Mouse (Mus musculus) cortical plate, adult 2 months (tissue): ENCODE measurements around the gene Wfdc15a. TPM values are rescaled to one million over a fixed set of nuclear protein-coding genes. Genes with fewer than 3 reads are reported as not detected.
A peak's percentile ranks its signal among the peaks of the same experiment; 100 is the strongest.

Source experiments
- H3K27ac ChIP-seq: fragments of 200-500 bp; 2 replicates; pipeline ENCODE4 v1.5.1; 2012; ENCODE audit warnings: low read length, control low read depth, inconsistent platforms; ENCODE audit not compliant: insufficient read depth
- H3K4me1 ChIP-seq: fragments of 200-500 bp; 2 replicates; pipeline ENCODE4 v1.6.1; 2011; ENCODE audit warnings: low read length; ENCODE audit not compliant: control insufficient read depth, insufficient read depth
- H3K4me3 ChIP-seq: fragments of 200-500 bp; 2 replicates; pipeline ENCODE4 v1.5.1; 2011; ENCODE audit warnings: mild to moderate bottlenecking, low read length, control low read depth; ENCODE audit not compliant: insufficient read depth
- CTCF ChIP-seq: fragments of 200-500 bp; IDR thresholded peaks from 2 replicates; pipeline ENCODE4 v1.5.1; 2011; ENCODE audit warnings: mild to moderate bottlenecking, control low read depth, low read length; ENCODE audit not compliant: insufficient read depth; ENCODE audit errors: extremely low read depth
- POLR2A ChIP-seq: fragments of 200-500 bp; IDR thresholded peaks from 2 replicates; pipeline ENCODE4 v1.6.1; 2011; ENCODE audit warnings: mild to moderate bottlenecking, low read length, control low read depth; ENCODE audit not compliant: insufficient read depth; ENCODE audit errors: extremely low read depth
- polyA plus RNA-seq: library from polyadenylated mRNA; depleted of rRNA; stranded (reverse); fragments of >200 nt; gene quantifications from 2 replicates; pipeline ENCODE4 v1.2.3, GENCODE M21; 2012

Wfdc15a gene
- polyA plus RNA-seq, 1 experiment, result 0.29 TPM

DNA sequence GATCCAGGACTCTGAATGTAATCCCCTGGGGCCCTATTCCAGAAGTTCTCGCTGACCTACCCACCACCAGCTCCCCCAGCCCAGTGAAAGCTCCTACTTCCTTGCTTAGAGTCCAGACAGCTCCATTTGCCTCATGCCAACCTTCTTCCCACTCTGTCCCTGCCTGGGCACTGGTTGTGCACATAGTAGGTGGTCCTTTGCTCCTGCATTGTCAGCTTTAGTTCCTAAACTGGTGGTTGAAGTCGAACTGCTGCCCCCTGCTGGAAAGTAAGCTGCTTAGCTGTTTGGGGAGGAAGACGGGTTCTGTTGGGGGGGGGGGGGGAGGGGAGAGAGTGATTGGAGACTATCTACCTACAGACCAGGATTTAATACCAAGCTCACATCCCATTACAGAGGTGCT, 19.8 kb downstream of the Wfdc15a start:
- TF ChIP-seq POLR2A, result no peak
- TF ChIP-seq CTCF, result peak; percentile 36
- H3K27ac ChIP-seq, result no peak overlapping the region
- peaks cover 3% of the 10 kb centered on the region; the same call in 1 of the 2 replicates for H3K4me1 ChIP-seq
- no peak overlapping the region for H3K4me3 ChIP-seq

DNA sequence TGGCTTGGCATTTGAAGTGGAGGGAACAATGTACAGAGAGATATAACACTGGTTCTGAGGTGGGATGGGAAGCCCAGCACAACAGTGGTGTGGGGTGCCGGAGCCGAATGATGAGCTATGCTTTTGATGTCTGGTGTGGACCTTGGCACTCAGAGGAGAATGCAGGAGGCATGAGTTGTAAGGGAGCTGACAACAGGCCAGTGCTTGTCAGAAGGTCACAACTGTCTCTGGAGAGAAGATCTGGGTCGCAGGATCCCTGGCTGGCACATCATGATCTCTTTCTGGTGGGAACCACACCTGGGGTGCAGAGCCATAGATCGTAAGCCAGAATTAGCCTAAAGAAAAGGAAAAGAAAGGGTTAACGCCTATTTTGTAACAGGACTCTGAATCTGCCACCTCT, 22.1 kb downstream of the Wfdc15a start:
- no peak overlapping the region for H3K27ac ChIP-seq
- TF ChIP-seq CTCF, result no peak
- no peak for TF ChIP-seq POLR2A
- no peak overlapping the region for H3K4me3 ChIP-seq
- peaks cover 5% of the 10 kb centered on the region; the same call in 1 of the 2 replicates for H3K4me1 ChIP-seq

DNA sequence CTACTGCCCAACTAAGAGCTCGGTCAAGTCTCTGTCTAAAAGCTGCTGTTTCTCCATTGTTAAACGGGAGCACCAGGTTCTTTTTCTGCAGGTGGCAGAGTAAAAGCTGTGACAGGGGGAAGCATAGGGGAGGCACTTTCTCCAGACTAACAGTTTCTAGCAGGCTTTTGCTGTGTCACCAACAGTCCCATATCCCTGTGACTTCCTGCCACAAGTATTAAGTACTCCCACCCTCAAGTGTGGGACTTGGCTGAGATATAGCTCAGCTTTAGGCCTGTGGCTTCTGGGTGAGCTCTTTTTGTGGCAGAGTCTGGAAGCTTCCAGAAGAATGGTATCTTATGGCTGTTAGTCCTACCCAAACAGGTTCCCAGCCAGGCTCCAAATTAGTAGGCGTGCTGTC, 24.1 kb downstream of the Wfdc15a start:
- Histone ChIP-seq H3K4me3 (no peak overlapping the region), H3K4me1 (peaks cover 5% of the 10 kb centered on the region; the same call in 1 of the 2 replicates), H3K27ac (no peak overlapping the region)
- TF ChIP-seq CTCF (no peak), POLR2A (no peak)

GRCm38 (mm10) chr2:164174649-164175395, 25.1 kb downstream of the Wfdc15a start:
- 0 out of 2 replicates have a peak overlapping the region, but pooled peaks have one; percentile 8 for H3K27ac ChIP-seq
- TF ChIP-seq CTCF (no peak), POLR2A (no peak)
- H3K4me3 ChIP-seq, result no peak overlapping the region
- H3K4me1 ChIP-seq, result peaks cover 5% of the 10 kb centered on the region; the same call in 1 of the 2 replicates

DNA sequence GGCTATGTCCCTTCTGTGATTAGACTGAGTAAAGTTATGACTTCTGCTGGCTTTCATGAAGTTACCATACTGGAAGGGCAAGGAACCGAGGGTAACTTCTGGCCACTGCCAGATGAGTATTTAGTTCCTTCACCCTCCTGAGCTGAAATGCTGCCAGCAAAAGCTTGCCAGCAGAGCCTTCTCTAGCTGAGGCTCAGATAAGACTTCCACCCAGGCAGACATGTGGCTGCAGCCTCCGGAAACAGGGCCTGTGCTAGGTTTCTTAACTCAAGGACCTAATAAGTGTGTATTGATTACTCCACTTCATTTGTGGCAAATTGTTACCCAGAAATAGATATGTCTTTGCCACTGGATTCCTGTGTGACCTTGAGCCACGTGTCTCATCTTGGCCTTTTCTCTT, 26.5 kb downstream of the Wfdc15a start:
- TF ChIP-seq CTCF (no peak), POLR2A (no peak)
- peaks cover 5% of the 10 kb centered on the region; the same call in 1 of the 2 replicates for H3K4me1 ChIP-seq
- no peak overlapping the region for H3K27ac ChIP-seq
- H3K4me3 ChIP-seq, result no peak overlapping the region

GRCm38 (mm10) chr2:164170902-164171301, 29.0 kb downstream of the Wfdc15a start, which contains the start of gene Kcns1:
Gene Kcns1, minus strand, starts transcription at chr2:164171113.
- Histone ChIP-seq H3K4me1 (peaks cover 4% of the 10 kb centered on the region; the same call in 1 of the 2 replicates), H3K27ac (no peak within 1 kb of the TSS), H3K4me3 (peak within 1 kb of the TSS; percentile 19)
- no peak for TF ChIP-seq CTCF
- TF ChIP-seq POLR2A, result no peak

- peak overlapping the region; percentile 19; the same call in 1 of the 2 replicates for H3K4me3 ChIP-seq
- H3K4me1 ChIP-seq, result peaks cover 1% of the 10 kb centered on the region; the same call in 1 of the 2 replicates
- no peak overlapping the region for H3K27ac ChIP-seq
- TF ChIP-seq CTCF, result no peak
- TF ChIP-seq POLR2A, result no peak
Measured at GRCm38 (mm10) chr2:164170326-164170725, 29.6 kb downstream of the Wfdc15a start.

DNA sequence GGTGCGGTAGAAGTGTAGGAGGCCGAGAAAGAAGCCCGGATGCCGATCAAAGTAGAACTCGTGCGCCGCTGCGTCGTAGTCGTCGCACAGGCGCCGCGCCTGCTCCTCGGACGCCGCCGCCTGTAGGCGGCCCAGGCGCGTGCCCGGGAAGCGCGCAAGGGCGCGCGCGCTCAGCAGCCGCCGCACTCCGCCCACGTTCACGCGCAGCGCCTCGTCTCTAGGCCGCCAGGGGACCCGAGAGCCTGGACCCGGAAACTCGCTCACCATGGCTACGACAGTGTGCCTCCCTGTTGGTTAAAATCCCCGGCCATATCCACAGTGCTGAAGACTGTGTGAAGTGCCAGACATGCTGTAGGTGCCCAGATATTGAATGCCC, 31.4 kb downstream of the Wfdc15a start:
- H3K4me3 ChIP-seq, result peak overlapping the region; percentile 26
- H3K27ac ChIP-seq, result no peak overlapping the region
- no peak for TF ChIP-seq CTCF
- no peak for TF ChIP-seq POLR2A
- peaks cover under 1% of the 10 kb centered on the region; the same call in 1 of the 2 replicates for H3K4me1 ChIP-seq

DNA sequence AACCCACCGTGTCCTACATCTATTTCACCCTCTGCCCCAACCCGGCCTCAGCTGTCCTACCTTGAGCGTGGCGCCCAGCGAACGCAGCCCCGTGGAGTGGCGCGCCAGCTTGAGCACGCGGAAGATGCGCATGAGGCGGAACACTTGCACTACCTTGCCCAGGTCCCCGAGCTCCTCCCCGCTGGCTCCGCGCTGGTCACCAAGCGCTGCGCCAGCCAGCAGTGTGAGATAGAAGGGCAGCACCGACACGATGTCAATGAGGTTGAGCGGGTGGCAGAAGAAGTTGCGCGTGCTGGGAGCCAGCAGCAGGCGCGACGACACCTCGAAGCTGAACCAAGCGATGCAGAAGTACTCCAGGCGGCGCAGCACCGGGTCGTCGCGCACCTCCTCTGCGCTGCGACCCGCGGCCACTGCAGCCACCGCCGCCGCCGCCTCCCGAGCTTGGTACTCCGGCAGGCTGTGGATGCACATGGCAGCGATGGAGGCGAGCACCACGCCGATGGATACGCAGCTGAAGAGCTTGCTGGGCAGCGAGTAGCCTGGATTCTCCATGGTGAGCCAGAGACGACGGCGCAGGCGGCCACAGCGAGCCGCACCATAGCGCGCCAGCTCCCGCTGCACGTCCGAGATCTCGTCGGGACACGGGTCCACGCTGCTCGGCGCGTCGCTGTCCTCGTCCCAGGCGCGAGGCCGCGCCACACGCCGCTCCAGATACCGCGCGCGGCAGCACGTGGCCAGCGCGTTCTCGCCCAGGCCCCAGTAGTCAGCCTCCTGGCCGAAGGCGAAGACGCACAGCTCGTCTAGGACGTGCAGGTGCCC, 32.0 kb downstream of the Wfdc15a start:
- no peak for TF ChIP-seq CTCF
- TF ChIP-seq POLR2A, result no peak
- peak overlapping the region; percentile 26 for H3K4me3 ChIP-seq
- H3K4me1 ChIP-seq, result no peaks in the 10 kb centered on the region; the same call in 1 of the 2 replicates
- H3K27ac ChIP-seq, result no peak overlapping the region
